Mouse (Mus musculus) liver, embryonic 12.5 days (tissue): ENCODE measurements around the gene Coq6. TPM values are rescaled to one million over a fixed set of nuclear protein-coding genes. Genes with fewer than 3 reads are reported as not detected.

Experiments used
- ATAC-seq: fragments of 200-750 bp; cut with Nextera tagmentation; 2 replicates; pipeline ENCODE4 v1.8.0; 2017; ENCODE audit warnings: moderate number of reproducible peaks, mild to moderate bottlenecking, moderate library complexity
- H3K27ac ChIP-seq: fragments of 300-500 bp; sonication (generic); 2 replicates; pipeline ENCODE4 v1.5.1; 2016; ENCODE audit warnings: mild to moderate bottlenecking
- H3K27me3 ChIP-seq: fragments of 300-500 bp; sonication (generic); replicated peaks from 2 replicates; pipeline ENCODE4 v1.6.1; 2016; ENCODE audit warnings: mild to moderate bottlenecking, moderate library complexity
- H3K36me3 ChIP-seq: fragments of 300-500 bp; sonication (generic); 2 replicates; pipeline ENCODE4 v1.6.1; 2016; ENCODE audit warnings: mild to moderate bottlenecking, moderate library complexity
- H3K4me1 ChIP-seq: fragments of 300-500 bp; sonication (generic); 2 replicates; pipeline ENCODE4 v1.6.1; 2016
- H3K4me2 ChIP-seq: fragments of 300-500 bp; sonication (generic); 2 replicates; pipeline ENCODE4 v1.6.1; 2016; ENCODE audit warnings: mild to moderate bottlenecking, moderate library complexity
- H3K4me3 ChIP-seq: fragments of 300-500 bp; sonication (generic); 2 replicates; pipeline ENCODE4 v1.5.1; 2016; ENCODE audit warnings: mild to moderate bottlenecking, moderate library complexity
- H3K9ac ChIP-seq: fragments of 300-500 bp; sonication (generic); 2 replicates; pipeline ENCODE4 v1.6.1; 2016; ENCODE audit warnings: mild to moderate bottlenecking, moderate library complexity
- H3K9me3 ChIP-seq: fragments of 300-500 bp; sonication (generic); replicated peaks from 2 replicates; pipeline ENCODE4 v1.6.1; 2016; ENCODE audit warnings: mild to moderate bottlenecking, moderate library complexity
- WGBS: fragments of 180-500 bp; shearing (Covaris S2); methylation state at CpG from one replicate; pipeline ENCODE4 v1.1.7; 2016; ENCODE audit not compliant: insufficient replicate concordance; 5-methylcytosine and 5-hydroxymethylcytosine counted together
- polyA plus RNA-seq: library from polyadenylated mRNA; unstranded; fragments of >200 nt; fragmentation: Nextera tagmentation; extraction: Ambion mirVana; gene quantifications from 2 replicates; pipeline ENCODE4 v1.2.1, GENCODE M21; 2016

The Coq6 gene
- polyA plus RNA-seq, 1 experiment from 2014 or later, result 34.1 TPM

DNA sequence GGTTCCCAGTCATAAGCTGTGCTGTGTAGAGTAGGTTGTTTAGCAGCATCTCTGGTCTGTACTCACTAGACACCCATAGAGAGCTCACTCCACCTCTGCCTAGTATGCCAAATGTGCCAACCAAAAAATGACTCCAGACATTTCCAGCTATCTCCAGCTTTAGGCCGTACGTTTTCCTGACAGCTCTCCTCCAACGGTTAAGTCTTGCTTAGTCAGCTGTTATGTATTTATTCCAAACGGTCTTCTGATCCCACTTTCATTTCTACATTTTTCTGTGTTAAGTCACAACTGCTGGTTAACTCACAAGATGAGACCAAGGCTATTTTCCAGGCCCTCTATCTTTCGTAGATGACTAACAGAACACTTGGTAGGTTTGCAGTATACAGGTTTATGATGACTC, 37.2 kb downstream of the Coq6 start:
- Histone ChIP-seq H3K4me2 (no peak overlapping the region), H3K9ac (no peak overlapping the region), H3K27ac (no peak overlapping the region), H3K27me3 (no peaks in the 10 kb centered on the region), H3K9me3 (no peaks in the 10 kb centered on the region), H3K4me3 (no peak overlapping the region), H3K4me1 (peaks cover 20% of the 10 kb centered on the region), H3K36me3 (0 out of 2 replicates have a peak, but pooled peaks cover 2% of the 10 kb centered on the region)
- WGBS, result 82% methylated on average over 5 of the region's 5 CpGs
- no peak for ATAC-seq

DNA sequence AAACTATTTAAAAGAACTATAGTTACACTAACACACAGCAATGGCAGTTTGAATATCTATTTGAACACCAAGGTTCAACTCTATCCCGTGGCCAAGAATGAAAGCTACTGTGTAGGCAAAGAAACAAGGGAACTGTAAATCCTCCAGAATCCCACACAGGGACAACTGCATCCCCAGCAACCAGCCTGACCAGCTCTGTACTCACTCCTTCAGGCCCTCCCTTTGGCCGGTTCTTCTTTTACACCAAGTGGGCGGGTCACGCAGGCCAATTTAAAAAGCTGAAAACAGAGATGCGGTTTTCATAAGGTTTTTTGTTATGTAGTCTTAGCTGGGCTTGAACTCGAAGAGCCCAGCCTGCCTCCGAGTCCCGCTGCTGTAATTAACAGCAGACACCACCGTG, 37.7 kb downstream of the Coq6 start:
- no peak for ATAC-seq
- no peak overlapping the region for H3K9ac ChIP-seq
- peaks cover 20% of the 10 kb centered on the region for H3K4me1 ChIP-seq
- H3K36me3 ChIP-seq, result no peaks in the 10 kb centered on the region
- WGBS, result 80% methylated on average over 9 of the region's 9 CpGs
- no peaks in the 10 kb centered on the region for H3K9me3 ChIP-seq
- H3K4me2 ChIP-seq, result no peak overlapping the region; the same call in 1 of the 2 replicates
- H3K27ac ChIP-seq, result peak overlapping the region; percentile 58
- no peaks in the 10 kb centered on the region for H3K27me3 ChIP-seq
- no peak overlapping the region for H3K4me3 ChIP-seq

DNA sequence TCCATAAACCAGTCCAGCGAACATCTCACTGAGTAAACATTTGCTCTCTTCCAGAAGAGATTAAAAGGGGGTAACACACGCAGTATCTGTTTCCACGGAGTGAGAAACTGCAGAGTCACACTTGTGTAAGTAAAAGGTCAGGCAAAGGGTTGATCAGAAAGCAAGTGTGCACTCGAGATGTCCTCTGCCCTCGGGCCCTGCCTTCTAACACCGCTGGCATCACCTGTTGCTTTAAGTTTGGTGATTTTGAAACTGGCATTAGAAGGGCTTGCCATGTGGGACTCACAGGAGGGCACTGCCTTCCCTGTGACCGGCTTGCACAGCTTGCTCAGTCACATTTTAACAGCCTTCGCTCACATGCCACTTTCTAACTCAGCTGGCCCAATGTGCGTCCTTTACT, 38.2 kb downstream of the Coq6 start:
- H3K27me3 ChIP-seq, result no peaks in the 10 kb centered on the region
- H3K9me3 ChIP-seq, result no peaks in the 10 kb centered on the region
- peaks cover 20% of the 10 kb centered on the region for H3K4me1 ChIP-seq
- no peaks in the 10 kb centered on the region for H3K36me3 ChIP-seq
- no peak overlapping the region for H3K4me3 ChIP-seq
- 66% methylated on average over 9 of the region's 9 CpGs for WGBS
- H3K27ac ChIP-seq, result peak overlapping the region; percentile 58
- no peak for ATAC-seq
- H3K4me2 ChIP-seq, result no peak overlapping the region; the same call in 1 of the 2 replicates
- H3K9ac ChIP-seq, result no peak overlapping the region

DNA sequence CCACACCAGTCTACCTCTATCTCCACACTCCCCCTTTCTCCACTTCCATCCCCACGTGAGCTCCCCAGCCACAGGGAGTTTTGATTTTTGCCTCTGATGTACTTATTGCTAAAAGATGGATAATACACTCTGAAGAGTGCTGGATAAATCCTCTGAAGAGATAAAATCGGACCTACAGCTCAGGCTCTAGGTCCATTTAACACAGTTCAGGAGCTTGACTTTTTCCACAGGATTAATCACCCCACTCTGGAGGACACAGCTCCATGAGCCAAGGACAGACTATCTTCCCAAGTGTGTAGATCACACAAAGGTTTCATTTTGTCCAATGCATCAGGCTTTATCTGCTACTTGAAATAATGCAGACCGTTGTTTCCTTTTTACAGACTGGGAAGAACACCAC, 38.6 kb downstream of the Coq6 start:
- Histone ChIP-seq H3K27ac (peak overlapping the region; percentile 58; the same call in 1 of the 2 replicates), H3K9me3 (no peaks in the 10 kb centered on the region), H3K4me3 (no peak overlapping the region), H3K27me3 (no peaks in the 10 kb centered on the region), H3K36me3 (no peaks in the 10 kb centered on the region), H3K4me2 (no peak overlapping the region), H3K4me1 (peaks cover 20% of the 10 kb centered on the region), H3K9ac (no peak overlapping the region)
- WGBS, result 65% methylated on average over 3 of the region's 3 CpGs
- ATAC-seq, result no peak

DNA sequence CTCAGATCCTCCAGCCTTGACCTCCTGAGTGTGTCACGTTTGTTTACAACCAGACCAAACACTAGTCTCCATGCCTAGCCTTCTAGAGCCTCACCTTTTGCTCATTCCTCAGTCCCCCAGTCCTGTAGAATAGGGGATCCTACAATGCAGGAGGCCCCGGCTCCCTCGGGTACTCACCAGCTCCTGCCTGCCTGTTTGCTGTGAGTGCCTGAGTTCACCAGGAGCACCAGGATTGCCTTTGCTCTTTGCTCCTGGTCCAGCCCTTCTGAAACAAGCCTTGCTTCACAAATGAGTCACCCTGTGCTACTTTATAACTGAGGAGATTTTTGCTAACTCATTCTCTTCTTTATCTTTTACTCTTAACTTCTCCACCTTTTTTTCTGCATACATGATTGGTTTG, 39.2 kb downstream of the Coq6 start:
- Histone ChIP-seq H3K27ac (peak overlapping the region; percentile 58), H3K4me3 (no peak overlapping the region), H3K27me3 (no peaks in the 10 kb centered on the region), H3K9ac (no peak overlapping the region), H3K36me3 (no peaks in the 10 kb centered on the region), H3K9me3 (no peaks in the 10 kb centered on the region), H3K4me2 (no peak overlapping the region; the same call in 1 of the 2 replicates), H3K4me1 (peaks cover 20% of the 10 kb centered on the region)
- peak; percentile 31; the same call in 1 of the 2 replicates for ATAC-seq
- 41% methylated on average over 3 of the region's 3 CpGs for WGBS

DNA sequence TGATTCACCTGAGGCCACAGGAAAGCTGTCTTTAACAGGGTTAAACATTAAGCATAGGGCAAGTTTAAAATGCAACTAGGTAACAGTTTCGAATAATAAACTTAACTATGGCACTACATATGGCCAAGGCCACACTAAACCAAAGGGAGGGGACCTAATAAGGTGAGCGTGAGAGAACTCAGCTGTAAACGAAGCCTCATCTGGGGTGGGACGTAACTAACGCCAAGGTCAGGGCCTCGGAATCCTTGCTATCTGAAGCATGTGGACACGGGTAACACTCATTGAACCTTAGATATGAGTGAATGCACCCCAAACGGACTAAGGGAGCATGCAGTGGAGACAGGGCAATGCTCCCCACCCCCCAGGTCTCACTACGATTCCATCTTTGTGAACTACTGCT, 41.5 kb downstream of the Coq6 start:
- H3K27me3 ChIP-seq, result no peaks in the 10 kb centered on the region
- H3K4me3 ChIP-seq, result no peak overlapping the region
- H3K4me1 ChIP-seq, result peaks cover 24% of the 10 kb centered on the region
- no peak for ATAC-seq
- H3K4me2 ChIP-seq, result no peak overlapping the region
- WGBS, result 59% methylated on average over 9 of the region's 9 CpGs
- no peaks in the 10 kb centered on the region for H3K36me3 ChIP-seq
- H3K9ac ChIP-seq, result no peak overlapping the region
- no peaks in the 10 kb centered on the region for H3K9me3 ChIP-seq
- H3K27ac ChIP-seq, result no peak overlapping the region

DNA sequence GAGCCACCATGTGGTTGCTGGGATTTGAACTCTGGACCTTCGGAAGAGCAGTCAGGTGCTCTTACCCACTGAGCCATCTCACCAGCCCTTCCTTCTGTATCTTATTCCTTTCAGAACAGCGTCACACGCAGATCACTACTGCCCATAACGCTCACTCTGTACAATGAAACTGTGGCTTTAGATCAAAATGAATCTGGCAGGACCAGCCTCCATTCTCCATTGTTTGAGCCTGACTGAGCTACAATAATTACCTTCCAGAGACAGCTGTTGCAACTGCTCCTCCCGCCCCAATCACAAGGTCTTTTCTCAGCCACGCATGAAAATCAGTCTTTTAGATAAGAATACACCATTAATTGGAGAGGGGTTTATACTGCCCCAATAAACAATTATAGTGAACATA, 43.1 kb downstream of the Coq6 start:
- no peaks in the 10 kb centered on the region for H3K36me3 ChIP-seq
- no peak overlapping the region for H3K9ac ChIP-seq
- H3K4me3 ChIP-seq, result no peak overlapping the region
- peaks cover 31% of the 10 kb centered on the region for H3K4me1 ChIP-seq
- WGBS, result 83% methylated on average over 6 of the region's 6 CpGs
- no peak overlapping the region for H3K27ac ChIP-seq
- H3K4me2 ChIP-seq, result no peak overlapping the region
- no peak for ATAC-seq
- H3K27me3 ChIP-seq, result peaks cover 5% of the 10 kb centered on the region
- no peaks in the 10 kb centered on the region for H3K9me3 ChIP-seq

DNA sequence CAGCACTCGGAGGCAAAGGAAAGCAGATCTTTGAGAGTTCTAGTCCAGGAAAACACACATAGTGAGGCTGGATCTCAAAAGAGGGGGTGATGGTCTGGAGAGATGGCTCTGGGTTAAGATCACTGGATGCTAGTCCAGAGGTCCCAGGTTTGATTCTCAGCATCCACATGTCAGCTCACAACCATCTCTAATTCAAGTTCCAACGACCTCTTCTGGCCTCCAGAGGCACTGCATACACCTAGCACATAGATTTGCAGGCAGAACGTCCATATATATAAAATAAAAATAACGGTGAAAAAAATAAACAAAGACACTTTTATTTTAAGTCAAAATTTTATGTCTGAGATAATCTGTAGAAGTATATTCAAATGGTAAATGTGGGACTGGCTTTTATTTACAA, 45.8 kb downstream of the Coq6 start:
- no peaks in the 10 kb centered on the region for H3K36me3 ChIP-seq
- H3K4me2 ChIP-seq, result no peak overlapping the region
- ATAC-seq, result no peak
- peaks cover 15% of the 10 kb centered on the region for H3K27me3 ChIP-seq
- WGBS, result 56% methylated on average over 4 of the region's 4 CpGs
- H3K4me3 ChIP-seq, result no peak overlapping the region
- H3K9me3 ChIP-seq, result no peaks in the 10 kb centered on the region
- H3K9ac ChIP-seq, result no peak overlapping the region
- H3K27ac ChIP-seq, result no peak overlapping the region
- H3K4me1 ChIP-seq, result peaks cover 17% of the 10 kb centered on the region

DNA sequence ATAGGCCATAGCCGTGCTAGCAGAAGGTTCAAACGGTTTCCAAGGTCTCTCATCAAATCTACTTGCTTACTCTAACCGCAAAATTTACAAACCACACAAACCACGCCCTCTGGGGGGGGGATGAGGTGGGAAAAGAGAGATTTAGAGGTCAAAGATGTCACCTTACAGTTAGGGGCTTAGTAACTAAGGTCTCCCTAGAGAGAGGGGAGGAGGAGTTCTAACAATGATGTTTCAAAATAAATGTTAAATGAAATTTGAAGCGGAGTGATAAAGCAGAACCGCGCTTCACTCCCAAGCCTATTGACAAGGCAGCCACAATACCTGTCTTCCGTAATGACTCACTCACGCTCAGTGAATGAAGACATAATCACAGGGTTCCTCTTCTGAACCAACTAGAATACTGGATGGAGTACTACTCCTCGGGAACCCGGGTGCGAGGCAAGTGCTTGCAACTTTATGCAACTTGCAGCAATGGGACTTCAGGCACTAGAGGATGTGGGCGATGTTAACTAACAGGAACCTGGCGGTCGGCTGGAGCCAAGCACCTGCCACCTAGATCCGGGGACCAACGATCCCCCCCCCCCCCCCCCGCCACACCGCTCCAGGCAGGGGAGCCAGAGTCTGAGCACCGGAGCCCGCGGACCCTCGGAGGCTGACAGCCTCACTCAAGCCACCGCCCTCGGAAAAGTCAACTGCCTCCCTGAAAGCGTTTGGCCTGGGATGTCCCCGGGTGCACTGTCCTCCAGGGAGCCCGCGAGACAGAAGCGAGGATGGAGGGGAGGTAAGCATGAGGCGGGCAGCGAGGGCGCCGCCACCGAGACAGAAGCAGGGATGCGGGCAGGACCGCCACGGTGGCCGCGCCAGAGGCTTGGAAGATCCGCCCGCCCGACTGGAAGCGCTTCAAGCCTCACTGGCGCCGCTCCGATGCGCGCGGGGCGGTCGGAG, 46.7 kb downstream of the Coq6 start:
- under 1% methylated on average over 49 of the region's 52 CpGs for WGBS
- Histone ChIP-seq H3K36me3 (no peaks in the 10 kb centered on the region), H3K27me3 (peaks cover 15% of the 10 kb centered on the region), H3K27ac (peak overlapping the region; percentile 84), H3K4me2 (peak overlapping the region; percentile 93), H3K4me1 (peaks cover 17% of the 10 kb centered on the region), H3K9me3 (no peaks in the 10 kb centered on the region), H3K4me3 (peak overlapping the region; percentile 79), H3K9ac (peak overlapping the region; percentile 85)
- ATAC-seq, result peak; percentile 71

DNA sequence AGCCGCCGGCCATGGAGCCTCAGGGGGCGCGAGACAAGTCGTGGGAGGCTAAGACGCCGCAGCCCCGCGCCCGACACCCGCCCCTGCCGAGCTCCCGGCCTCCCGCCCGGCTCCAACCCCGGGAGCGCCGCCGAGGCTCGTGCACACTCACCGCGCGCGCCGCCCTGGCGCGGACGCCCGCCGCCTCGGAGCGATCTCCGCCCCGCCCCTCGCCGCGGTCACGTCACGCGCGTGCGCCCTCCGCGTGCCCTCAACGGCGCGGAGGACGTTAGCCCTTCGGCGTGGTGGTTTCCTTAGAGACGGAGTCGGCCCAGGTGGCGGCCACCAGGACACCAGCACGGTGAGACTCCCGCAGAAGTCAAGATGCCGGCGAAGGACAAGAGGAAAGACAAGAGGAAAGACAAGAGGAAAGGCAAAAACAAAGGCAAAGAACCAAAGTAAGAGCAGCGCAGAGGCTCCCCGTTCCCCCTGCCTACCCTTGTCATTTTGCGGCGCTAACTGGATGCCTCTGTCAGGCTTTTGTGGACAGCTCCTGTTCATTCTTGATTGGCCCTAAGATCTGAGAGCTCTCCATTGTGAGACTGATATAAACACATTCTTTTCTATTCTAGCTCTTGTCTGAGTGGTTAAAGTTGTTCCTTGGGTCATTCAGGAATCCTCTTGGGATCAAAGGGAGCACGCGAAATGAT, 47.5 kb downstream of the Coq6 start, which contains the start of the genes Entpd5 and Bbof1:
Entpd5 (minus strand) TSS at position 211 of the 689 bp plus-strand sequence.
Bbof1 (plus strand) TSS at position 253 of the 689 bp plus-strand sequence.
- WGBS, result 2% methylated on average over 61 of the region's 63 CpGs
- H3K4me1 ChIP-seq, result peaks cover 17% of the 10 kb centered on the region
- peak; percentile 91 for ATAC-seq

DNA sequence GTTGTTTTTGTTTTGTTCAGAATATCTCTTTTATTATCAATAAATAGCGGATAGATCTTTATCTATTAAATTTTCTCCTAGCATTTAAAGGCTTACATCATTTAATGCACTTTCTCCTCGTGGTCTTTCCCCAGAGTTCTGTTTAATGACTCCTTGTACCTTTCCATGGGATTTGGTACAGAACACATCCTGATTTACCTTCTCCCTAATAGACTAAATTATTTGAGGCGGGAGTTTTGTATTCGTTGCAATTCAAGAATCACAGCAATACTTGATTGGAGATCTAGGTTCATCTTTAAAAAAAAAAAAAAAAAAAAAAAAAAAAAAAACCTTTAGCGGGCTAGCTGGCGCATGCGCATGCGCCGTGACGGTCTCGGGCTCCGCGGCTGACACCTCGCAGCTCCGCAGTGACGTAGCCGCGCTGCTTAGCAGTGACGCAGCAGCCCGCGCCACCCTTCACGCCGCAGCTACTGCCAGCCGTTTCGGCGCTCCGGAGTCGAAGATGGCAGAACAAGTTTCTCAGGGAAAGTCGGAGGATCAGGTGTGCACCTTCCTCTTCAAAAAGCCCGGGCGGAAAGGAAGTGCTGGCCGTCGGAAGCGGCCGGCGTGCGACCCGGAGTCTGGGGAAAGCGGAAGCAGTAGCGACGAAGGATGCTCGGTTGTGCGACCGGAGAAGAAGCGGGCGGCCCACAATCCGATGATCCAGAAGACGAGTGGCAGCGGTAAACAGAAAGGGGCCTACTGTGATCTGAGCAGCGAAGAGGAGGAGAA, 55.6 kb downstream of the Coq6 start, which contains the start of gene Rnf113a2:
Rnf113a2 (plus strand) TSS at position 363 of the 771 bp plus-strand sequence.
- peaks cover 9% of the 10 kb centered on the region for H3K4me1 ChIP-seq
- peak within 1 kb of the TSS; percentile 81 for H3K27ac ChIP-seq
- H3K4me3 ChIP-seq, result peak within 1 kb of the TSS; percentile 64
- H3K9me3 ChIP-seq, result no peaks in the 10 kb centered on the region
- H3K4me2 ChIP-seq, result peak within 1 kb of the TSS; percentile 84
- peak within 1 kb of the TSS; percentile 74 for H3K9ac ChIP-seq
- ATAC-seq, result peak; percentile 96
- H3K36me3 ChIP-seq, result no peaks in the 10 kb centered on the region; the same call in 1 of the 2 replicates
- 2% methylated on average over 50 of the region's 50 CpGs for WGBS
- no peaks in the 10 kb centered on the region for H3K27me3 ChIP-seq

More for the DNA sequence above, 47.5 kb downstream of the Coq6 start, which contains the start of the genes Entpd5 and Bbof1:
- Histone ChIP-seq H3K27me3 (peaks cover 15% of the 10 kb centered on the region), H3K9ac (peak within 1 kb of the TSS; percentile 85), H3K36me3 (no peaks in the 10 kb centered on the region), H3K27ac (peak within 1 kb of the TSS; percentile 84), H3K4me2 (peak within 1 kb of the TSS; percentile 93), H3K4me3 (peak within 1 kb of the TSS; percentile 79), H3K9me3 (no peaks in the 10 kb centered on the region)
